In genomic region chr6:86365371-86366124, GRCm38 (mm10) we compare ENCODE assay signal across 8 mouse cellular contexts. TPM values are rescaled to one million over a fixed set of nuclear protein-coding genes. Genes with fewer than 3 reads are reported as not detected.
DNase-seq lines count a peak whose midpoint lies in the region; ATAC-seq and TF ChIP-seq lines count a peak whose summit lies in the region.

Fam136a (plus strand) TSS chr6:86365646.

- no peaks in the 10 kb centered on the region for H3K27me3 ChIP-seq in embryonic facial prominence, embryonic 14.5 days (replicated peaks; ENCODE audit: control insufficient read depth, insufficient read depth, low read length)
- no peaks in the 10 kb centered on the region for H3K27me3 ChIP-seq in heart, adult 2 months (ENCODE audit: control insufficient read depth, insufficient read depth, low read length)
- H3K27me3 ChIP-seq in limb, embryonic 13.5 days = no peaks in the 10 kb centered on the region
- no peaks in the 10 kb centered on the region for H3K27me3 ChIP-seq in midbrain, embryonic 16.5 days (ENCODE audit: control insufficient read depth, insufficient read depth, low read depth, low read length)

- peak within 1 kb of the TSS; percentile 95 for H3K4me2 ChIP-seq in embryonic facial prominence, embryonic 14.5 days (ENCODE audit: low read depth, low read length)
- H3K4me2 ChIP-seq in limb, embryonic 13.5 days (replicated peaks) = peak within 1 kb of the TSS; percentile 92
- peak within 1 kb of the TSS; percentile 95 for H3K4me2 ChIP-seq in midbrain, embryonic 16.5 days (ENCODE audit: low read length)

- intact Hi-C loops in heart, adult 2 months (cut with DNase I) = loop anchor here (1.0 to 2.0 kb wide), 3 partner anchors 36 to 223 kb away; partner anchors contain the start of gene Tgfa

- peak within 1 kb of the TSS; percentile 71 for H3K27ac ChIP-seq in embryonic facial prominence, embryonic 14.5 days (replicated peaks; ENCODE audit: low read depth, low read length)
- peak within 1 kb of the TSS; percentile 76 for H3K27ac ChIP-seq in heart, adult 2 months
- H3K27ac ChIP-seq in limb, embryonic 13.5 days = peak within 1 kb of the TSS; percentile 72
- H3K27ac ChIP-seq in midbrain, embryonic 16.5 days (ENCODE audit: low read length) = peak within 1 kb of the TSS; percentile 89

- H3K79me2 ChIP-seq in heart, adult 2 months (replicated peaks; ENCODE audit: control insufficient read depth, insufficient read depth, low read length) = no peaks in the 10 kb centered on the region

- peak within 1 kb of the TSS; percentile 90 for H3K9ac ChIP-seq in embryonic facial prominence, embryonic 14.5 days (ENCODE audit: low read depth, low read length)
- H3K9ac ChIP-seq in heart, adult 2 months (ENCODE audit: low read depth, low read length) = peak within 1 kb of the TSS; percentile 73
- peak within 1 kb of the TSS; percentile 85 for H3K9ac ChIP-seq in limb, embryonic 13.5 days
- peak within 1 kb of the TSS; percentile 84 for H3K9ac ChIP-seq in midbrain, embryonic 16.5 days (ENCODE audit: low read depth, low read length)

- TF ChIP-seq CTCF in heart, adult 2 months (IDR thresholded peaks at IDR 0.05) = peak; percentile 78

- WGBS in embryonic facial prominence, embryonic 14.5 days = 0% methylated on average over 54 of the region's 76 CpGs
- WGBS in heart, adult 2 months = under 1% methylated on average over 74 of the region's 76 CpGs
- WGBS in limb, embryonic 13.5 days = under 1% methylated on average over 71 of the region's 76 CpGs
- WGBS in midbrain, embryonic 16.5 days = 0% methylated on average over 73 of the region's 76 CpGs

- TF ChIP-seq POLR2A in heart, adult 2 months (IDR thresholded peaks at IDR 0.05; ENCODE audit: insufficient read depth, low read depth, low read length) = peak; percentile 33; the same call in 1 of the 2 replicates

- H3K4me3 ChIP-seq in embryonic facial prominence, embryonic 14.5 days (ENCODE audit: low read depth, low read length) = peak within 1 kb of the TSS; percentile 74
- H3K4me3 ChIP-seq in heart, adult 2 months = peak within 1 kb of the TSS; percentile 82
- H3K4me3 ChIP-seq in limb, embryonic 13.5 days = peak within 1 kb of the TSS; percentile 75
- H3K4me3 ChIP-seq in midbrain, embryonic 16.5 days (ENCODE audit: low read depth, low read length) = peak within 1 kb of the TSS; percentile 69

- TF ChIP-seq EP300 in heart, adult 2 months (IDR thresholded peaks at IDR 0.05; ENCODE audit: insufficient read depth, low read depth, low read length) = peak; percentile 85

- H3K36me3 ChIP-seq in embryonic facial prominence, embryonic 14.5 days (ENCODE audit: control insufficient read depth, insufficient read depth, low read length) = peaks cover 16% of the 10 kb centered on the region
- H3K36me3 ChIP-seq in heart, adult 2 months (ENCODE audit: control insufficient read depth, insufficient read depth, low read length) = no peaks in the 10 kb centered on the region
- H3K36me3 ChIP-seq in limb, embryonic 13.5 days = peaks cover 22% of the 10 kb centered on the region
- no peaks in the 10 kb centered on the region for H3K36me3 ChIP-seq in midbrain, embryonic 16.5 days (ENCODE audit: control insufficient read depth, insufficient read depth, low read length)

- peak; percentile 95 for ATAC-seq in embryonic facial prominence, embryonic 14.5 days (ENCODE audit: low read depth)
- ATAC-seq in limb, embryonic 13.5 days (ENCODE audit: low FRiP score, low read depth) = peak; percentile 96
- peak; percentile 92 for ATAC-seq in midbrain, embryonic 16.5 days

- no peaks in the 10 kb centered on the region for H3K9me3 ChIP-seq in embryonic facial prominence, embryonic 14.5 days (ENCODE audit: control insufficient read depth, low read length)
- no peaks in the 10 kb centered on the region for H3K9me3 ChIP-seq in limb, embryonic 13.5 days
- H3K9me3 ChIP-seq in midbrain, embryonic 16.5 days (replicated peaks; ENCODE audit: control insufficient read depth, low read length, poor library complexity, severe bottlenecking) = no peaks in the 10 kb centered on the region

- peak; percentile 99 for DNase-seq in 3T3-L1 (ENCODE audit: low read depth, low spot score)
- DNase-seq in adrenal gland, postnatal 4 days (ENCODE audit: low spot score in 2 of 2) = peak; percentile 89 to 94
- peak; percentile 99 for DNase-seq in embryonic facial prominence, embryonic 14.5 days (ENCODE audit: low spot score)
- DNase-seq in heart, adult 2 months = peak; percentile 93 to 95
- DNase-seq in kidney, adult 8-10 months = peak; percentile 93
- DNase-seq in spleen, postnatal 10 days (ENCODE audit: low spot score in 2 of 2) = peak; percentile 91 to 95

- peaks cover 2% of the 10 kb centered on the region for H3K4me1 ChIP-seq in embryonic facial prominence, embryonic 14.5 days (ENCODE audit: control insufficient read depth, insufficient read depth, low read length)
- H3K4me1 ChIP-seq in heart, adult 2 months (ENCODE audit: control insufficient read depth, insufficient read depth, low read length) = peaks cover 2% of the 10 kb centered on the region
- H3K4me1 ChIP-seq in limb, embryonic 13.5 days = peaks cover 15% of the 10 kb centered on the region
- peaks cover 14% of the 10 kb centered on the region for H3K4me1 ChIP-seq in midbrain, embryonic 16.5 days (ENCODE audit: control insufficient read depth, insufficient read depth, low read length)

RNA-seq across cellular contexts. Expression of gene Fam136a, which starts in this region (rescaled TPM):
- 10 to 100 TPM; 84.1 to 84.5 TPM for total RNA-seq in adrenal gland, postnatal 4 days (2021)
- 118 and 124 TPM in 2 replicates for polyA plus RNA-seq in embryonic facial prominence, embryonic 14.5 days (2014; fragmentation: Nextera tagmentation; extraction: Ambion mirVana)
- total RNA-seq in heart, adult 2 months (2021) = 10 to 100 TPM; 29.3 TPM
- 15.8 and 22.7 TPM in 2 replicates for polyA plus RNA-seq in heart, adult 2 months (2012; rRNA removed)
- polyA plus RNA-seq in limb, embryonic 13.5 days (2015; fragmentation: Nextera tagmentation; extraction: Ambion mirVana) = 133 and 136 TPM in 2 replicates
- 120 and 124 TPM in 2 replicates for polyA plus RNA-seq in midbrain, embryonic 16.5 days (2015; fragmentation: Nextera tagmentation; extraction: Ambion mirVana)

Comparison
In these comparisons a context has a peak if more than half of its experiments do, and no peak if none do; other contexts are left out.
1. Peak in every context shown above with its lines: DNase-seq, ATAC-seq, H3K4me3 ChIP-seq and H3K27ac ChIP-seq.